Mouse (Mus musculus) adrenal gland, postnatal 25 days (tissue): ENCODE results near the gene Btbd8. TPM values are rescaled to one million over a fixed set of nuclear protein-coding genes. Genes with fewer than 3 reads are reported as not detected.

Experiments
- DNase-seq: peaks from one replicate; pipeline ENCODE4 v3.0.0; 2021; ENCODE audit warnings: mixed read lengths
- total RNA-seq: library from RNA; stranded (reverse); gene quantifications from 2 replicates; pipeline ENCODE4 v1.2.3, GENCODE M21; 2021

Gene Btbd8
- total RNA-seq, 1 experiment from 2014 or later = 11.1 TPM

DNA sequence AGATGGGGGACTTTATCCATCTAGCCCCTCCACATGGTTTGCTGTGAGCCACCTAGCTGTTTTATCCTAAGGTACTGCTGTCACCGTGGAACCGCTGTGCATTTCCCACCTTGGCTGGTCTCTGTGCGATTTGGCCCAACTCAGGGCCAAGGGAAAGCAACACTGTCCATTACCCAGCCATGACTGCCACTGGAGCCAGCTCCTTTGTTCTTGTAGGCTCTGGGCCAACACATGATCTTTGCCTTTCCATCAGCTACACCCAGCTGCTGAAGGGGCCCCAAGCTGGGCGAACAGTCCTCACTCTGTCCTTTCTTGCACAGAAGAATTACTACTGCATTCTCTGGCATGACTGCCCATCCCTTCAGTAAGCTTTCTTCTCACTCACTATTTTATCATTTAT, 80.8 kb downstream of the Btbd8 start:
- no peak for DNase-seq

DNA sequence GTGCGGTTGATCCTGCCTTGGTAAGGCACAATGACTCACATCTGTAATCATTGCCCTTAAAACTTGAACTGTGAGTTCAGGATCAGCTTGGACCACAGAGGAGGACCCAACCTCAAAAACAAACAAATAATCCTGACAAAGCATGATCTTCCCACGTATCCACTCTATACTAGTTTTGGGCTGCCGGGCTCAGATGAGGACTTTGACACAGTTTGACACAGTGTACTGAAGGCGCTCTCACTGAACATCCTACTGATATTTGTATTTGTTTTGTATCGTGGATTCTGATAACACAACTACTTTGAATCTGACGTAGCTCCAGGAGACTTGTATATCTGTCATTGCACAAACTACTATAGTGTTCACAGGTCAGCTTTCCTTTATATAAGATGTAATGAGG, 83.6 kb downstream of the Btbd8 start:
- DNase-seq = no peak

DNA sequence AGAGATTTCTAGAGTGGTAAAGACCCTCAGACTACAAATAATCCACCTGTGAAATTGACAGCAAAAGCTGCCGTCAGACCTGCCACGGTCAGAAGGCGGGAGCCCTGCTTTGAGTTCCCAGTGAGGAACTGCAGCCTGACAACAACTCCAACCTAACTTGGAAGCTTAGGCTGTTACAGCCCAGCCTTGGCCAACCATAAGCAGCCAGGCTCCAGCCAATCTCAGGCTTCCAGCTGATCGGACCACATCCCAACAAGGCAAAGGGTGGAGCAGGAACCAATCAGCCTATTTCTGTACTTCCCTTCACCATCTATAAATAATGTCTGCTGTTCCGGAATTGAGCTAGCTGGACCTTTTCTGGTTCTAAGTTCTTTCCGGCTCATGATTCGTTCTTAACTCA, 84.1 kb downstream of the Btbd8 start:
- DNase-seq = no peak

DNA sequence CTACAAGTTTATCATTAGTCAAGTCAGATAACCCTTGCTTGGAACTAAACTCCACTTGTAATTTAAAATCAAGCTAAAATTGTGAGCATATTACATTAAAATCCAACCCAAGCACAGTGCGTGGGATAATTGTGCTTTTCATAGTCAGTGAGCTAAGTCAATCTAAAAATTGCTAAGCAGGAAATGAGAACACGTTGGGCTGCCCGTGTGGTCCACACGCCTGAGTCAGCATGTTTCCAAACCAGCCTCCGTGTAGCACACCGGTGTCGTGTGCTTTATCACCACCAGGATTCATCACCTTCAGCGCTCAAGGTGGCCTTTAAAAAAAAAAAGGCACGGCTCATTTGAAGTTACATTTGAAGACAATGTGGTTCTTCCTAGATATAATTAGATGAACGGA, 86.5 kb downstream of the Btbd8 start:
- DNase-seq = no peak

DNA sequence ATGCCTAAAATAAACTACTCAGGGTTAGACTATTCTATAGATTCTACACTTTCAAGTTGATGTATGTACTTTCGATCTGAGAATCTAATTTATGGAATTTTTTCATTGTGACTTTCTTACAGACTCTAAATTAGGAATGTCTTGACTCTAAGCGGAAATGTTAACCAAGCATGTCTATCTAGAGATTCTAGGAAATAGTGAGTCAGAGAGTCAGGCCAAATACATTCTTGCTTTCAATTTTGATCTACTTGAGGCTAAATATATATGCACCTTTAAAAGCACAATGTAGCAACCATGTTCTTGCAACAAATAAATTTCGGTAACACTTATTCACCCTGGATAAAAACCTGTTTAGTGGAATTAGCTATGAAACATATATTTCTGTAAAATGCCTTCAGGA, 91.1 kb downstream of the Btbd8 start:
- no peak for DNase-seq

DNA sequence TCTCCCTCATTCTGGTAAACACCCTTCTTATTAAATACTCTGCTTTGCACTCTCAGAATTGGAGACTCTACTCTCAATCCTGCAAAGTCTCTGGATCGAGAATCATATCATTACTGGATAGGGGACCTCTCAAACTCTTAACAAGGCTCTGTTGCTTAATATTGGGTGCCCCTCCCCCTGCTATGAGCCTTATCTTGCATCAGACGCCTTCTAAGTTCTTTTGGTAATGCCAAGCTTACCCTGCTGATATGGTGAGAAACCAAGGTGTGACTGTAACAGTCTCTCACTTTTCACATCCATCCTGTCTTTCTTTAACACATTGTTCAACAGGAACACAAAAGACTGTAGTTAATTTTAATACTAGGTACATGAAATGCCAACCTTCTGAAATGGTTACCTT, 95.8 kb downstream of the Btbd8 start:
- no peak for DNase-seq

DNA sequence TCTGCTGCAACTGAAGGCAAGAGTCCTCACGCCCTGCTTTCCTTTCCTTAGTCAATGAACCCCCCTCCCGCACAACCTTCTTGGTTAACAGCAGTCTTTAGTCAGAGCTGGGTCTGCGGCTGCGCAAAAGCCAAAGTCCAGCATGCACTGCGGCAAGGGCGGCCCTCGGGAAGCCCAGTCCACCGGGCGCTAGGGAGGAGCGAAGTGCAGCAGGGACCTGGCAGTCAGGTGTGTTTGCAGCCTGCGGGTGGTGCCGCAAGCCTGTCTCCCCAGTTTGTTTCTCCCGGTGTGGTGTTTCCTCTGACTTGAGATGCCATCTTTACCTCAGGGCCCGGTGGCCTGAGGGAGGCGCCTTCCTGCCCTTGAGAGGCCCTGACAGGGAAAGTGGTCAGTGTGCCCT, 96.8 kb downstream of the Btbd8 start, which contains the start of gene 1700028K03Rik:
Gene 1700028K03Rik (plus strand): TSS at position 129 of the 400 bp plus-strand sequence.
- no peak for DNase-seq

DNA sequence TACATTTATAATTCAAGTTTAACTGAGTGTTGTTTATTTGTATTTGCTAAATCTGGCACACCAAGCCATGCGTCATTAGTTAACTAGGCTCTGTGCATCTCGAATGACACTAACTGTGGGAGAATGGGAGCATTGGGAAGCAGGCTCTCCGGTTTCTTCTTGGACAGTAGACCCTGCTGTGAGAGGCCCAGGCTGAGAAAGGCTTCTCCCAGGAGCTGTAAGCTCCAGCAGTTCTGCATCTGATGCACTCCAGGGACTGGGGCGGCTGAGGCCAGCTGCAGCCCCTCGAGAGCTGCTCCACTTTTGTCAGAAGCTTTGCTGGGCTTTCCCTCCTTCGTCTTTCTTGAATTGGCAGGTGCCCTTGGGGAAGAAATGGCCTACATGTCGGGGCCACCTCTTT, 103.9 kb downstream of the Btbd8 start:
- no peak for DNase-seq

DNA sequence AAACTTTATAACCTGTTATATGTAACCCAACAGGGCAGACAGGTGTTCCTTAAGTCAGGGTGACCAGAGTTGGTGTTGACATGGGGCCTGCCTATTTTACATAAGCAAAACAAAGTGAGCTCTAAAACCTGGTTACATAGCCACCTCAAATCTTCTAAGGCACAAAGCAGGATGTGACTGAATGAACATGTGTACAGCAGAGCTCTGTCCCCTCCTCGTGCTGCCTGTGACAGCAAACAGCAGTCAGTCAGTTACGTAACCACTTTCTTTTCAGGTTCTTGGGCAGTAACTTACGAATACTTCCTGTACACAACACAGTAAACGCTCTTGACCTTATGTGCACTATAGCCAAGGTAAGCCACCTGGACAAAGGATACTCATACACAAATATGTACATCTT, 108.1 kb downstream of the Btbd8 start:
- DNase-seq = no peak

DNA sequence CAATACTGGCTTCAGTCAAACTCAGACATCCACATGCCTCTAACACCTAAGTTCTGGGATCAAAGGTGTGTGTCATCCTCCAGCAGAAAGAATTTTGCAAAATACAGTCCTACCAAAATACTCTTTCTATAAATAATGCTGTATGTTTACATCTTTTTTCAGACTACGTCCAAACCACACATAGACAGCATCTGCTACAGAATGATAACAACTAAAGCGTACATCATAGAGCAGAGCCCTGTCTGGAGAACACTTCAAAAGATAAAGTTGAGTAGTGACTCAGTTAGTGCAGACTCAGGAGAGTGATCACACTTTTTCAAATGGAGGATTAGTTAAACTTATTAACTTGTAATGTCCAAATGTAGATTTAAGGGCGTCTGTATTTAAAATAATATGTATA, 110.2 kb downstream of the Btbd8 start:
- no peak for DNase-seq

DNA sequence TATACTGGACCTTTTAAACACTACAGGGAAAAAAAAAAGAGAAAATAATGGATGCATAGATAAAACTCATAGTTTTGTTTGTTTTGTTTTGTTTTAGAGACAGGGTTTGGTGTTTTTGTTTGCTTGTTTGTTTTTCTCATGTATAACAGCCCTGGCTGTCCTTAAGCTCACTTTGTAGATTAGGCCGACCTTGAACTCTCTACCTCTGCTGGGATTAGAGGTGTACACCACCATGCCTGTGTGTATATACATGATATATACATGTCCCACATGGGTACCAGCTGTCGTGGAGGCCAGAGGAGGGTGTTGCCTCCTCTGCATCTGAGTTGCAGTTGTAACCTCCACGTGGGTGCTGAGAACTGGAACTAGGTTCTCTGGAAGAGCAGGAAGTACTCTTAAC, 110.6 kb downstream of the Btbd8 start:
- DNase-seq = no peak

DNA sequence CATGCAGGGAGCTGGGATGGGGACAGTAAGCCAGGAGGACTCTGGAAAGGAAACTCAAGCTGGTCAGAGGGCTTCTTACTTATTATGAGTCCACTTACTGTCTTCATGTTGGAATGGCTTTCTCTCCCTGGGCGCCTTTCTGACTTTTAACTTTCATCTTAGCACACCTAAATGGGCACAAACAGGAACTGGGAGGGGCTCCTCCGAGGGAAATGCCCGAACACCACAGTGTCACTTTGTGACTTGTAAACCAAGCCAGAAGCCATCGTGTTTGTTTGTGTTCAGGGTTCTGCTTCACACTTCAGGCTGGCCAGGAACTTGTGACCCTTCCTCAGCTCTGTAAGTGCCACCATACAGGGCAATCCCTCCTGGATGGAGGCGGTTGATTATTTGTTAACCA, 116.5 kb downstream of the Btbd8 start:
- DNase-seq = no peak

DNA sequence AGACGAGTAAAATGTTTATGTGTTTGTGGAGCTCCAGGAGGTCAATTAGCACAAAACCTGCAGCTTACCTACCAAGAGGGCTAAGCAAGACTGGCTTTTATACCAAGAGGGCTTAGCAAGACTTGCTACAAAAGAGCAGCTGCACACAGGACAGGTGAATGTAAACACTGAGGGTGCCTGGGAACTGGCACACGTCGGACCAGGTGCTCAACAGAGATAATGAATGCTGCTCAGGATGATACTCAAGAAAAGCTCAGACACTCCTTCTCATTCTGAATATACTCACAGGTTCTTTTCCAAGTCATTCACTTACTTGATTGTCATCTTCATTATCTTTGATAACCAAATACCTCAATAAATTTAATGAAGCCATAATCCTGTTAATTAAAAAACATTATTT, 119.2 kb downstream of the Btbd8 start:
- DNase-seq = no peak

Other genes starting within 250 kb of the Btbd8 start
- gene Tgfbr3, start 148.4 kb upstream of the Btbd8 start, total RNA-seq = 192 and 326 TPM in 2 replicates
- gene Brdt, start 106.8 kb upstream of the Btbd8 start, total RNA-seq = 3.3 and 3.5 TPM in 2 replicates
- gene Ephx4, start 35.3 kb upstream of the Btbd8 start, total RNA-seq = 1.3 and 2.8 TPM in 2 replicates
- gene Lpcat2b, start 6.4 kb upstream of the Btbd8 start, total RNA-seq = not detected in 2 replicates
- not detected in 2 replicates for gene Gm42669, start 69.6 kb downstream of the Btbd8 start, total RNA-seq
- gene 1700028K03Rik, start 96.7 kb downstream of the Btbd8 start, total RNA-seq = 0.06 TPM in 1 of 2 replicates, not detected in the other
- 15.6 and 26.2 TPM in 2 replicates for gene Rpap2, start 159.4 kb downstream of the Btbd8 start, total RNA-seq
- 9.8 and 12.3 TPM in 2 replicates for gene Glmn, start 159.9 kb downstream of the Btbd8 start, total RNA-seq